Mouse (Mus musculus) intestine, embryonic 16.5 days (tissue): ENCODE measurements around the gene Exosc6. TPM values are rescaled to one million over a fixed set of nuclear protein-coding genes. Genes with fewer than 3 reads are reported as not detected.
"Not testable (repeated sequence)": the region's sequence is repeated elsewhere in the genome, so short reads cannot be mapped to it uniquely, and the experiment has no call there.

Source experiments
- ATAC-seq: fragments of 200-750 bp; cut with Nextera tagmentation; 2 replicates; pipeline ENCODE4 v1.8.0; 2017; ENCODE audit warnings: moderate TSS enrichment, moderate library complexity
- H3K27ac ChIP-seq: fragments of 300-500 bp; sonication (generic); 2 replicates; pipeline ENCODE4 v1.5.1; 2014; ENCODE audit warnings: mild to moderate bottlenecking, low read length
- H3K27me3 ChIP-seq: fragments of 300-500 bp; sonication (generic); replicated peaks from 2 replicates; pipeline ENCODE4 v1.6.1; 2014; ENCODE audit warnings: low read length, control low read depth, mixed read lengths; ENCODE audit not compliant: control insufficient read depth, insufficient read depth
- H3K36me3 ChIP-seq: fragments of 300-500 bp; sonication (generic); 2 replicates; pipeline ENCODE4 v1.6.1; 2014; ENCODE audit warnings: low read length, control low read depth; ENCODE audit not compliant: control insufficient read depth, insufficient read depth
- H3K4me1 ChIP-seq: fragments of 300-500 bp; sonication (generic); 2 replicates; pipeline ENCODE4 v1.6.1; 2014; ENCODE audit warnings: low read length, control low read depth, mixed read lengths; ENCODE audit not compliant: control insufficient read depth, insufficient read depth
- H3K4me2 ChIP-seq: fragments of 300-500 bp; sonication (generic); 2 replicates; pipeline ENCODE4 v1.6.1; 2014; ENCODE audit warnings: low read depth, low read length, control low read depth
- H3K4me3 ChIP-seq: fragments of 300-500 bp; sonication (generic); 2 replicates; pipeline ENCODE4 v1.5.1; 2014; ENCODE audit warnings: mild to moderate bottlenecking, low read length
- H3K9ac ChIP-seq: fragments of 300-500 bp; sonication (generic); 2 replicates; pipeline ENCODE4 v1.6.1; 2014; ENCODE audit warnings: low read depth, low read length
- H3K9me3 ChIP-seq: fragments of 300-500 bp; sonication (generic); 2 replicates; pipeline ENCODE4 v1.6.1; 2016; ENCODE audit warnings: low read length, control low read depth; ENCODE audit not compliant: control insufficient read depth
- WGBS: fragments of 180-500 bp; shearing (Covaris S2); extraction: QIAGEN DNeasy Blood & Tissue Kit; methylation state at CpG from one replicate; pipeline ENCODE4 v1.1.7; 2014; 5-methylcytosine and 5-hydroxymethylcytosine counted together
- polyA plus RNA-seq: library from polyadenylated mRNA; unstranded; fragments of >200 nt; fragmentation: Nextera tagmentation; extraction: Ambion mirVana; gene quantifications from 2 replicates; pipeline ENCODE4 v1.2.1, GENCODE M21; 2015

Exosc6 gene
- polyA plus RNA-seq, 1 experiment from 2014 or later: 7.8 TPM

- Histone ChIP-seq H3K9me3 (no peaks in the 10 kb centered on the region), H3K4me3 (peak overlapping the region; percentile 93), H3K27me3 (no peaks in the 10 kb centered on the region), H3K9ac (peak overlapping the region; percentile 96), H3K36me3 (peaks cover 34% of the 10 kb centered on the region), H3K27ac (peak overlapping the region; percentile 92), H3K4me1 (peaks cover 40% of the 10 kb centered on the region), H3K4me2 (peak overlapping the region; percentile 89)
- peak; percentile 66 for ATAC-seq
- under 1% methylated on average over 56 of the region's 63 CpGs for WGBS
These were observed 653 bp downstream of the Exosc6 start for GRCm38 (mm10) chr8:111056691-111057293.

DNA sequence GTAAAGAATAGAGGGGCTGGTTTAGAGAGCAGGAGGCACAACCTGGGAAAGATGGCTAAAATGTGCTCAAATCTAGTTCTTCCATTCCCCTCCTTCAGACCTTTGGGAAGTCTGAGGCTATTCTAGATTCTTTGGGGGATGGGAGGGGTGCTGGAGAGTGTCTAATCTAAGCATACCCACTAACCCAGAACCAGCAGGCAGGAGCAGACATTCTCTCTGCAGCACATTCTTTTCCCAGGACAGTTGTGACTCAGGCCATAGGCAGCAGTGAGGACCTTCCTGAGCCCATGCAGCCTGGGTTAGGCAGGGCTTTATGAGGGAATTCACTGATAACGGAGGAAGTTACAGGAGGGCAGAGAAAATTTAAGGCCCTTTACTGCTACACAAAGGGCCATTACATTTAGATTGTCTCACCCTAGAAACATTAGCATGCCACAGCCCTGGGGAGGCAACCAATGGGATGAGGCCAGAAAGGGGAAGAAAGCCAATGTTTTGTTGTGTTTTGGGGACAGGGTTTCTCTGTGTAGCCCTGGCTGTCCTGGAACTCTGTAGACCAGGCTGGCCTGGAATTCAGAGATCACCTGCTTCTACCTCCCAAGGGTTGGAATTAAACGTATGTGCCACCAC is 2.9 kb downstream of the Exosc6 start:
- Histone ChIP-seq H3K4me1 (peaks cover 41% of the 10 kb centered on the region), H3K27me3 (no peaks in the 10 kb centered on the region), H3K9me3 (no peaks in the 10 kb centered on the region), H3K27ac (no peak overlapping the region), H3K4me2 (no peak overlapping the region), H3K4me3 (no peak overlapping the region), H3K36me3 (peaks cover 14% of the 10 kb centered on the region), H3K9ac (no peak overlapping the region)
- ATAC-seq: no peak
- 52% methylated on average over 2 of the region's 2 CpGs for whole genome bisulfite sequencing

DNA sequence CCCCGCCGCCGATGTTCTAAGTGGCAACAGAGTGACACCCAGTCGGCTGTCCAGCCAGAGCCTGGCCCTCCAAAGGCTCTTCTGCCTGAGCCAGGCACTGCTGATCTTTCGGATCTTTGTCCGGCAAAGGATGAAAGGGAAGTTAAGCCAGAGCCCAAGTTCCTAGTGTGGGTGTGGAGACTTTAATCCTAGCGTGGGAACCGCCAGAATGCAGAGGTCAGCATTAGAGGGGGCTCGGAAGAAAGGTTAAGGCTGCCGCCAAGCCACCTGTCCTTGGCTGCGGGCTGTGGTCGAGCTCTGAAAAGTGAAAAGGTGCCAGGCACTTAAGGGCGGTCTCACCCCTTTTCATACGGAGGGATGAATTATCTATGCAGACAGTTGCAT is 5.5 kb downstream of the Exosc6 start:
- Histone ChIP-seq H3K9ac (peak overlapping the region; percentile 64), H3K4me3 (peak overlapping the region; percentile 71), H3K27me3 (no peaks in the 10 kb centered on the region), H3K4me2 (peak overlapping the region; percentile 90), H3K9me3 (no peaks in the 10 kb centered on the region), H3K27ac (peak overlapping the region; percentile 31), H3K4me1 (peaks cover 41% of the 10 kb centered on the region), H3K36me3 (no peaks in the 10 kb centered on the region)
- ATAC-seq: no peak
- WGBS: 1% methylated on average over 14 of the region's 14 CpGs

DNA sequence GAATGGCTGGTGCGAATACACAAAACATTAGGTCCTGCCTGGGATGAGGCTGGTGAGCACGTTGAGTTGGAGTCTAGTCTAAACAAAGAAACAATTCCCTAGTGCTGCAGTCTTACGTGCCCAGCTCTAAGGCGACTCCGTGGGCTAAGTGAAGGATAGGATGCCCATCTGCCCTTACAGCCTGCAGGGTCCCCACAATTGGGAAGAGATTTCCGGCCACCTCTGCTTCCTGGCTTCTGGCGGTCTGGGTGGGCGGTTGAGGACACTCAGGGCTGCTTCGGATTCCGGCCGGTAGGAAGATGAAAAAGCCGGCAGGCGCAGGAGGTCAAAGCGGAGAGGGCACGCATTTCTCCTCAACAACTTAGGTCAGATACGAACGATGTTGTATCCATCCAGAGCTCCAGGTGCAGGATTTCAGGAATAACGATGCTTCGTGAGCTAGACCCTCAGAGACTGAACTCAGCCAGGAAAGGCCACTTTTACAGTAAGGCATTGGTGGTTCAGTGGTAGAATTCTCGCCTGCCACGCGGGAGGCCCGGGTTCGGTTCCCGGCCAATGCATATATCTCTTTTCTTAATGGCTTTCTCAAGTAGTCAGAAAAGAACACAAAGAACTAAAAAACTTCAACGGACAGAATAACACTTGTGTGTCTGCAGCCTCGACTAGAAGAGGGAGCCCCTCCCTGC is 6.1 kb downstream of the Exosc6 start:
- Histone ChIP-seq H3K9me3 (no peaks in the 10 kb centered on the region), H3K27me3 (no peaks in the 10 kb centered on the region), H3K4me2 (peak overlapping the region; percentile 90), H3K4me3 (peak overlapping the region; percentile 71), H3K36me3 (no peaks in the 10 kb centered on the region), H3K4me1 (peaks cover 38% of the 10 kb centered on the region), H3K27ac (peak overlapping the region; percentile 31), H3K9ac (peak overlapping the region; percentile 64)
- ATAC-seq: peak; percentile 80
- WGBS: under 1% methylated on average over 27 of the region's 27 CpGs

DNA sequence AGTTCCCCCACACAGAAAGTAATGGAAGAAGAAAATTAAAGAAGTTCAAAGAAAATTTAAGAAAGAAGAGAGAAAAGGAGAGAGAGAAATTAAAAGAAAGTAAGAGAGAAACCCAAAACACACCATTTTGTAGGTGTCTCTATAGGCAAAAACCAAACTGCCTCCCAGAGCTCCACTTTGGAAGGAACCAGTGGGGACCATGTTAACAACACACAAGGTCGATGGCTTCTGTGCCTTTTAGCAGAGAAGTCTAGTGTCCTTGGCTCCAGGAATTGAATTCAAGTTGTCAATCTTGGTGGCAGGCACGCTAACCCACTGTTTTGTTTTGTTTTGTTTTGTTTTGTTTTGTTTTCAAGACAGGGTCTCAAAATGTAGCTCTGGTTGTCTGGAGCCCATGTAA is 6.8 kb downstream of the Exosc6 start:
- H3K36me3 ChIP-seq: no peaks in the 10 kb centered on the region
- H3K4me2 ChIP-seq: peak overlapping the region; percentile 90; the same call in 1 of the 2 replicates
- peaks cover 32% of the 10 kb centered on the region for H3K4me1 ChIP-seq
- no peaks in the 10 kb centered on the region for H3K27me3 ChIP-seq
- no peak overlapping the region for H3K9ac ChIP-seq
- 65% methylated on average over 2 of the region's 2 CpGs for WGBS
- H3K27ac ChIP-seq: no peak overlapping the region
- H3K9me3 ChIP-seq: no peaks in the 10 kb centered on the region
- H3K4me3 ChIP-seq: no peak overlapping the region; the same call in 1 of the 2 replicates
- ATAC-seq: no peak

DNA sequence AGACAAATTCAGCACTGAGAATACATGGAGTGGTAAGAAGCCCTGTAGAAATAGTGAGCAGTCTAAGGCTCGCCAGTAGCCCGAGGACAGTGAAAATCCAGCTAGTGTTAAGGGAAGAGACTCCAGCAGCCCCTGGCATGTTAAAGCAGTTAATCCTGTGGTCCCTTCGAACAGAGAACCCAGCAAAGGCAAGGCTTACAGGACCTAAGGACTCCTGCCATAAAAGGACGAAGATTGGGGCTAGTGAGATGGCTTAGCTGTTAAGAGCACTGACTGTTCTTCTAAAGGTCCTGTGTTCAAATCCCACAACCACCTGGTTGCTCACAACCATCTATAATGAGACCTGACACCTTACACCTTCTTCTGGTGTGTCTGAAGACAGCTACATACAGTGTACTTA is 10.2 kb downstream of the Exosc6 start:
- no peak overlapping the region for H3K27ac ChIP-seq
- H3K4me3 ChIP-seq: no peak overlapping the region
- WGBS: 68% methylated on average over 4 of the region's 4 CpGs
- no peak for ATAC-seq
- H3K9me3 ChIP-seq: no peaks in the 10 kb centered on the region
- H3K4me1 ChIP-seq: peaks cover 5% of the 10 kb centered on the region
- H3K27me3 ChIP-seq: no peaks in the 10 kb centered on the region
- no peaks in the 10 kb centered on the region for H3K36me3 ChIP-seq
- H3K9ac ChIP-seq: no peak overlapping the region
- H3K4me2 ChIP-seq: no peak overlapping the region

- Histone ChIP-seq H3K36me3 (no peaks in the 10 kb centered on the region), H3K4me1 (no peaks in the 10 kb centered on the region), H3K4me2 (no peak overlapping the region), H3K27ac (no peak overlapping the region), H3K4me3 (no peak overlapping the region), H3K27me3 (no peaks in the 10 kb centered on the region), H3K9ac (no peak overlapping the region), H3K9me3 (no peaks in the 10 kb centered on the region)
- ATAC-seq: no peak
- WGBS: 28% methylated on average over 10 of the region's 10 CpGs
These were observed 11.3 kb downstream of the Exosc6 start for GRCm38 (mm10) chr8:111067439-111067838.

GRCm38 (mm10) chr8:111068660-111069059 is 12.5 kb downstream of the Exosc6 start:
- not testable (repeated sequence) for H3K27ac ChIP-seq, H3K4me2 ChIP-seq, H3K36me3 ChIP-seq, H3K4me3 ChIP-seq, H3K4me1 ChIP-seq, H3K27me3 ChIP-seq, H3K9ac ChIP-seq, ATAC-seq, H3K9me3 ChIP-seq
- 94% methylated on average over 9 of the region's 9 CpGs for WGBS

DNA sequence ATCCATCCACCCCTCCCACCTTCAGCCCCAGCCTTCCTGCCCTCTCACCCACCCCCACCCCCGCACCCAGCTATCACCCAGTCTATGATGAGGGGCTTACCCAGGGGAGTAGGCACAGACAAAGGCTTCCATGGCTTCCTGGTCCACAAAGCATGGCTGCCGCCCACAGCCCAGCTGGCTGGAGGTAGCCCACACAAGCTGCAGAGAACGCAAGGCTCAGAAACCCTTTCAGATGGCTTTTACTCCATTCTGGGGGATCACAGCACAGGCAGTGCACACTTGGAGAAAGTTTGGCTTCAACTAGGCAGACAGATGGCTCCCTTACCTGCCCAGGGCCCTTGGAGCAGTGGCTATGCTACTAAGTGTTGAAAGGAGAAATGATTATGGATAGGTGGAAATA is 19.8 kb downstream of the Exosc6 start:
- Histone ChIP-seq H3K4me3 (no peak overlapping the region), H3K4me1 (no peaks in the 10 kb centered on the region), H3K9me3 (no peaks in the 10 kb centered on the region), H3K27me3 (no peaks in the 10 kb centered on the region), H3K27ac (no peak overlapping the region), H3K4me2 (no peak overlapping the region), H3K36me3 (no peaks in the 10 kb centered on the region), H3K9ac (no peak overlapping the region)
- 77% methylated on average over 3 of the region's 3 CpGs for WGBS
- no peak for ATAC-seq
